Mouse (Mus musculus): Measurements from ENCODE around the gene Trappc2.

The Trappc2 gene

DNA sequence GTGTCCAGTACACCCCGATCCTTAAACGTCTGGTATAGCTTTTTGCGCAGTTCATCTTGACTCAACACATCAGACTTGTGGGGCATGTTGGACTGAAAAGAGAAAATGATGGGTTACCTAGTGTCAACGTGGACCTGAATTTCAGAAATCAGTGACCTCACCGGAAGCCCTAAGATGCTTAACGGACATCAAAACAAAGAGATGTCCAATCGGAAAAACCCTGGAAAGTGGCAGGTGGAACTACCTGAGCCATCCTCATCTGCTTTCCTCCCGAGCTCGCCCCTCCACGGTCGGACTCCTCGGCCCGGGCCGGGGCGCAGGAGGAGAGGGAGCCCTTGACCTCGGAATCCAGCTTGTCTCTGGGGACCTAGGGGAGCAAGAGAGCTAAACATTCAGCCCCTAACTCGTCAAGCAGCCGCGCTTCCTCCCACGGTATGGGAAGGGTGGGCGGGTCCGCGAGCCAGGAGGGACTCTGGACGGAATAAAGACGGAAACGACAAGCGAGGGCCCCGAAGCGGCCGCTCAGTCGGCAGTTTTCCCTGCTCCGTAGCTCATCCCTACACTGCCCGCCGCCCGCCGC is at the start of gene Trappc2:
Trappc2 (plus strand) TSS at position 539 of the 580 bp plus-strand sequence.
- DNase-seq, result no peak

DNA sequence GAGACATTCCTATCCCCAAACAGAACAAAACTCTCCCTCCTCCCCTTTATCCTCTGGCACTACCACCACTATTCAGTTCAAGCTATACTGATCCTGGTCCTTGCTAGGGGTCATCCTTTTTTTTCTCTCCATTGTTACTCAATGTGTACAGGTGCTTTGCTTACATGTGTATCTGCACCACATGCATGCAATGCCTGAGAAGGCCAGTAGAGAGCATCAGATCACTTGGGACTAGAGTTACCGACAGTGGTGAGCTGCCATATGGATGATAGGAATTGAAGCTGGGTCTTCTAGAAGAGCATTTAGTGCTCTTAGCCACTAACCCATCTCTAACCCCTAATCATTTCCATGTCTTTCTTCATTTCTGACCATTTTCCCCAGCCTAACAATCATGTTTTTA is 46.6 kb upstream of the Trappc2 start:
- peak; percentile 2 to 8 for DNase-seq

DNA sequence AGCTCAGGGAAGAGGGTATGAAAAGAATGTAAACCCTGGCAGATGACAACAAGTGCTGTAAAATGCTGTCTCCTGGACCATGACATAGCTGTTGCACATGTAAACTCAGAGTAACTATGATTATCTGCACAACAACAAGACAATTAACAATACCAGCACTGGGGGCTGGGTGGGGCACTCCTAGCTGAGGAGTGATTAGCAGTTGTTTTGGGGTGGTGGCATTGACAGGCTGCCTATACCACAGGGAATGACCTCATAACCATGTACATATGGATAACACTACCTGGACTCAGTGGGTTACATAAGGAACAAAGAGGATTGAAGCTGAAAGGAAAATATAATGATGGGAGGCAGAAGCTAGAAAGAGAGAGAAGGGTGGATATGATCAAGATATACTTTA is 32.5 kb upstream of the Trappc2 start:
- no peak for DNase-seq

GRCm38 (mm10) chrX:166416196-166416595 is 24.2 kb upstream of the Trappc2 start:
- peak; percentile 4 to 7 for DNase-seq

- DNase-seq, result no peak
Observed at GRCm38 (mm10) chrX:166434812-166435211, 5.6 kb upstream of the Trappc2 start.

DNA sequence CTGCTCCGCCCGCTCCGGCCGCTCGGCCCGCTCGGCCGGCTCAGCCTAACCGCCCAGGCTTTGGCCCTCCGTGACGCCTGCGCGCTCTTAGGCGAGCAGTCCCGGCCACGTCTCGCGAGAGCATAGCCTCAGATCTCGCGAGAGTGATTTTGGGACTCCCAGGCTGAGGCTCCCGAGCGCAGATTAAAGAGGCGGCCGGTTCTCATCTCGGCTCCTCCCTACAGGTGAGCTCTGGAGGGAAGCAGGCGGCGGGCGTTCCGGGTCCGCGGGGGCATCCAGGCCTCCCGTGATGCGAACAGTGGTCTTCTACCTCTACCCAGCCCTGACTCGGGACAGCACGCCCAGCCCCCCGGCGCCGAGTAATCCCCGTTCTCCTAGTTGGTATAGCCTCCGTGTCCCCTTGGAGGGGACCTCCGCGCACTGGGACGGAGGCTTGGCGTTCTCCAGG is 266 bp downstream of the Trappc2 start, which contains the start of gene Ofd1:
Ofd1 (minus strand) TSS at position 89 of the 448 bp plus-strand sequence.
- peak; percentile 84 to 89 for DNase-seq

- no peak for DNase-seq
Observed at GRCm38 (mm10) chrX:166444552-166444951, 4.2 kb downstream of the Trappc2 start.

GRCm38 (mm10) chrX:166453532-166453931 is 13.2 kb downstream of the Trappc2 start:
- no peak for DNase-seq

DNA sequence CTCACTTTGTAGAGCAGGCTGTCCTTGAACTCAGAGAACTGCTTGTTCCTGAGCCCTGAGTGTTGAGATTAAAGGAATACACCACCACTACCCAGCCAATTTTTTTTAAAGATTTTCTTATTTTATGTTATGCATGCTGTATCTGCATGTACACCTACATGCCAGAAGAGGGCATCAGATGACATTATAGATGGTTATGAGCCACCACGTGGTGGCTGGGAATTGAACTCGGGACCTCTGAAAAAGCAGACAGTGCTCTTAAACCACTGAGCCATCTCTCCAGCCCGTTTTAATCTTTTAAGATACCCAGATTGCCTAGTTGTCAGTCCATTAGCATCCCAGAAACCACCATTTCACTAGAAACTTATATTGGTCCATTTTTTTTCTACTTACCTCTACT is 14.0 kb downstream of the Trappc2 start:
- no peak for DNase-seq

DNA sequence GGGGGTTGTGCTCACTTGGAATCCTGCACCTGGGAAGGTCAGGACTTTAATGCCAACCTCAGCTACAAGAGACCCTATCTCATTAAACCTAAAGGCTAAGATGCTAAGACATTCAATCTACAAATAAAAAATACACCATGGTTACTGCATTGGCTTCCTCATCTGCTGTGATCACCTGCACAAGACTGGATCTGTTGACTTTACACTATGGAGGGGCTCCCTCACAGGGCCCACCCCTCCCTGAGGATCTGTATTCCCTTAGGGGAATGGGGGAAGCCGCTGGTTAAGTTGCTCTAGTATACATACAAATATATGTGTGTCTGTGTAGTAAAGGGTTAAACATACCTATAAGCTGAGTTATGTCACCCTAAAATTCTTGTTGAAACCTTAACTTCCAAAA is 15.2 kb downstream of the Trappc2 start:
- DNase-seq, result no peak

GRCm38 (mm10) chrX:166468321-166468720 is 27.9 kb downstream of the Trappc2 start:
- DNase-seq, result no peak

GRCm38 (mm10) chrX:166472612-166473011 is 32.2 kb downstream of the Trappc2 start:
- DNase-seq, result no peak

DNA sequence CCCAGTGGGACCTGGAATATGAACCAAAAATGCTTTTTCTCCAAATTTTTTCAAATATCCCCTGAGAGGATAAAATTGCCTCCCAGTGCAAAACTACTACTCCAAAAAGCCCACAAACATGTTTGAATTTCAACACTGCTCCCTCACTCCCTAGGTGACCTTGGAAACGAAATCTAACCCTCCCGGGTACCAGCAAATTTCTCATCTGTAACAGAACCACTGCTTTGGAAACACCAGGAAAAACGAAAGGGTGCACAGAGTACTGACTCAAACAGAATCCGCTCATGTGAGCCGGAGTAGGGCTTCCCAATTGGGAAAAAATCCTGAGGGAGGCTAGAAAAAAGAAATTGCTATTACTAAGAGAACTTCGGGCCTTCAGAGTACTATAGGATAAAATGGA is 37.0 kb downstream of the Trappc2 start:
- DNase-seq, result no peak

GRCm38 (mm10) chrX:166478631-166479364 is 38.4 kb downstream of the Trappc2 start:
- DNase-seq, result peak in 1 of 2 experiments; percentile 7

DNA sequence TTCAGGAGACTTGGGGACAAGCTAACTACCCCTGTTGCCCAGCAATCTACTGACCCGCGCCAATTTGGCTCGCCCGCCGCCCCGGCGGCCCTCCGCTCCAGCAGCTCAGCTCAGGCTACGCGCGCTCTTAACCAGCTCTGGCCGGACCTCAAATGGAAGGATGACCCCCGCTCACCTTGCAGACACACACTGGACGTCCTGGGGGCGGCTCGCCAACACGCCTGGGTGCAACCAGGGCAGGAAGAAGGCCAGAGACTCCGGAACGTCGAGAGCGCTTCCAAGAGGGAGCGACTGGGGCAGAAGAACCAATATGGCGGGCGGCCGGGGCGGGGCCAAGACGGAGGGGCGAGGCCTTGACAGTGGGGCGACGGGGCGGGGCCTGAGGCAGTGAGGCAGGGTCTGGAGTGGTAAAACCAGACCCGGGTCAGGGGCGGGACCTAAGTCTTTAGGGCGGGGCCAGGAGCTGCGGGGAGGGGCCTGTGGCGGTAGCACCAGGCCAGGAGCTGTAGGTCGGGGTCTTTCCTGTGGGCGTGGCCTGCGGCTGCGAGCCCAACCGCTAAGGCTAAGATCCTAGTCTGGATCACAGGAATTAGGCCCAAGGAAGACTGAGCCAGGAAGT is 39.1 kb downstream of the Trappc2 start, which contains the start of gene Rab9:
Rab9 (minus strand) TSS at position 503 of the 619 bp plus-strand sequence.
- peak; percentile 96 for DNase-seq

GRCm38 (mm10) chrX:166495052-166495451 is 54.7 kb downstream of the Trappc2 start:
- DNase-seq, result no peak

- DNase-seq, result no peak
Observed at GRCm38 (mm10) chrX:166497771-166498170, 57.4 kb downstream of the Trappc2 start.

DNA sequence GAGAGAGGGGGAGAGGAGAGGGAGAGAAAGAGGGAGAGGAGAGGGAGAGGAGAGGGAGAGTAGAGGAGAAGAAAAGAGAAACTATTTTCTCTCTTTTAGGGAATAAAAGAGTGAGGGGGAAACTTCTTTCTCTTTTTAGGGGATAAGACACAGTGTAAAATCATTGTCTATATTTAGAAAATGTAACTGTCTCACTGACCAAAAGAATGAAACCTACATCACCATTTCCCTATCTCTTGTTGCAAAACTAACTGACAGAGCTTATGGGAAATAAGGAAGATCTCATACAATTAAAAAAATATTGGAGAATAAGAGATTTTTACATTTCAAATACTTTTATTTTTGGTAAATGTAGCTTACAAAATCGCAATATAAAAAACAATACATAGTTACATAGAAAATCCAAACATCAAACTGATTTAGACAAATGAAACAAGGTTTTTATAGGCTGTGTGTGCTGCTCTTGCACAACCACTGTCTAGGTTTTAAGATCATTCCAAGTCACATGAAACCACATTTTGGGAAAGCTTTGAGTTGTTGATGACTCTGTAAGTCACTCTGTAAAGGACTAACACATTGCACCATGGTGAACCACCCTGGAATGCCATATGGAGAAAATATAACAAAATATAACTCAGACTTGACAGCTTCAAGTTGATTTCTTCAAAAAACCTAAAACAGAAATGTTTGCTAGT is 59.3 kb downstream of the Trappc2 start:
- no peak for DNase-seq
